Mouse (Mus musculus) 416B (cell line): ENCODE measurements at regions not wholly inside any gene's neighbourhood (a gene's known extent, or its start where the extent isn't known, plus 50 kb on each side); places are given as distances from the start of the nearest gene placed in this dataset.

ENCODE experiments used
- DNase-seq: peaks from one replicate; pipeline ENCODE4 v3.0.0; 2011; ENCODE audit warnings: low read depth

DNA sequence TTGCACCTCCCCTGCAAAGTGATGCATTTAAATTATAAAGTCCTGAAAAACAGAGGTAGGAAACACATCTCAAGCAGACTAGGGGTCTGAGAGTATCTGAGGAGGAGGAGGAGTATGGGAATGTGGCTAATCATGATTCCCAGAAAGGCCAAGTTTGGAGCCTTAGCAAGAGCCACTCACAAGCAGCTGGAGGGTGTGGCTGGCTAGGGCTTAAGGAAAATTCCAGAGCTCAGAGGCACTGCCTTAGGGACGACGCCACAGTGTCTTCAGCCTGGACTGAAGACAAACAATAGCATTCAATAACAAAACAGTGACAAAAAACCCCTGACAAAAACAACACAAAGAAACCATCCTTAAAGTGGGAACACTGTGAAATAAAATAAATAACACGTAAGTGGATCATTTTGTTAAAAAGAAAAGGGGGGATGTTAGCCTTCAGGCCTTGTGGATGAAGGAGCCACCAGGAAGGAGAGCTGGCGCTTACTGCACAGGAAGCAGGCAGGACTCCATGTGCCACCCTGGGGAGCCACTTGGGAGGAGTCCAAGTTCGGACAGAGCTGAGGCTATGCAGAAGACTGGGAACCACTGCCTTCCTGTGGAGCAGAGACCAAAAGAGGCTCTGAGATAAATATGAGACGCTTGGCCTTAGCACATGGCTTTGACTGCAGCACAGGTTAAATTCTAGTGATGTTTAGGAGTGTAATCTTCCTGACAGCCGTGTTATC, 56.6 kb upstream of the Serpine2 start:
- DNase-seq: no peak
